Mouse (Mus musculus) lung, adult 2 months (tissue): ENCODE measurements around the gene Trpm8. TPM values are rescaled to one million over a fixed set of nuclear protein-coding genes. Genes with fewer than 3 reads are reported as not detected.

ENCODE experiments used
- DNase-seq: peaks from one replicate; pipeline ENCODE4 v3.0.0; 2022
- H3K4me1 ChIP-seq: fragments of 200-500 bp; 2 replicates; pipeline ENCODE4 v1.6.1; 2011; ENCODE audit warnings: low read length; ENCODE audit not compliant: control insufficient read depth, insufficient read depth
- H3K4me3 ChIP-seq: fragments of 200-500 bp; replicated peaks from 2 replicates; pipeline ENCODE3; 2011; ENCODE audit warnings: low read depth, mild to moderate bottlenecking, control low read depth, low read length; ENCODE audit errors: extremely low read depth
- CTCF ChIP-seq: fragments of 200-500 bp; IDR thresholded peaks from 2 replicates; pipeline ENCODE4 v1.5.1; 2011; ENCODE audit warnings: mild to moderate bottlenecking, low read length, control low read depth; ENCODE audit not compliant: insufficient read depth
- POLR2A ChIP-seq: fragments of 200-500 bp; IDR thresholded peaks from 2 replicates; pipeline ENCODE4 v1.6.1; 2011; ENCODE audit warnings: low read depth, mild to moderate bottlenecking, control low read depth, low read length, borderline replicate concordance; ENCODE audit errors: extremely low read depth
- WGBS: fragments of 180-500 bp; shearing (Covaris S2); methylation state at CpG from one replicate; pipeline ENCODE4 v1.1.7; 2018; 5-methylcytosine and 5-hydroxymethylcytosine counted together
- polyA plus RNA-seq: library from polyadenylated mRNA; depleted of rRNA; stranded (reverse); fragments of >200 nt; gene quantifications from 2 replicates; pipeline ENCODE4 v1.2.3, GENCODE M21; 2012

The Trpm8 gene
- polyA plus RNA-seq, 1 experiment, result not detected

DNA sequence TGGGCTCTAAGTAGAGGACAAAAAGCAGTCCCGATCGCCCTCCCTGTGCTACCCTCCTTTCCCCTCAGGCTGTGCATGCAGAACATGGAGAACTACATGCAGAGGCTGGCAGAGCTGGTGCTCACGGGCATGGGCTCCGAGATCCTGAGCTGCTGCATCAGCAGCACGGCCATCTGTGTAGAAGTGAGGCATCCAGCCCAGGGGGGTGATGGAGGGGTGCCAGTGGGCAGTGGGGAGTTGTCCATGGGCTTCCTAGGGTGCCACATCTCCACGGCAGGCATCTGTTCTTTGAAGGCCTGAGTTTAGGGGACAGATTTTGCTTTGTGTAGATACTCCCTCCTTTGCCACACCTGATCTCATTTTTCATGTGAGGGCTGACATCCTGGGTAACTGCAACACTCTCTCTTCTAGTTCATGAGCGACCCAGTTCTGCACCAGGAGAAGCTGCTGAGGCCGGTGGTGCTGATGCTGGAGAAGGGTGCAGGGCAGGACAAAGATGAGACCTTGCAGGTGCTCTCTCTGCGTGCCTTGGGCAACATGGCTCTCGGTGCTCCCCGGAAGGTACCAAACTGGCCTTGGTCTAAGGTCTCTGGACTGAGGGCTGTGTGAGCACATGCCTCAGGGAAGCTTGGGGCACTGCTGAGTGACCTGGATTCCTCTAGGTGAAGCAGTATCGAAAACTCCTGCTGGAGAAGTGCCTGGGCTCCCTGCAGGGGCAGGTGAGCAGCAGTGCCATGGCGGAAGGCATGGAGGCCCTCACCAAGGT, 21.3 kb upstream of the Trpm8 start:
- Histone ChIP-seq H3K4me3 (no peak overlapping the region), H3K4me1 (no peaks in the 10 kb centered on the region)
- 74% methylated on average over 13 of the region's 13 CpGs for WGBS
- no peak for DNase-seq
- no peak for TF ChIP-seq POLR2A
- no peak for TF ChIP-seq CTCF

DNA sequence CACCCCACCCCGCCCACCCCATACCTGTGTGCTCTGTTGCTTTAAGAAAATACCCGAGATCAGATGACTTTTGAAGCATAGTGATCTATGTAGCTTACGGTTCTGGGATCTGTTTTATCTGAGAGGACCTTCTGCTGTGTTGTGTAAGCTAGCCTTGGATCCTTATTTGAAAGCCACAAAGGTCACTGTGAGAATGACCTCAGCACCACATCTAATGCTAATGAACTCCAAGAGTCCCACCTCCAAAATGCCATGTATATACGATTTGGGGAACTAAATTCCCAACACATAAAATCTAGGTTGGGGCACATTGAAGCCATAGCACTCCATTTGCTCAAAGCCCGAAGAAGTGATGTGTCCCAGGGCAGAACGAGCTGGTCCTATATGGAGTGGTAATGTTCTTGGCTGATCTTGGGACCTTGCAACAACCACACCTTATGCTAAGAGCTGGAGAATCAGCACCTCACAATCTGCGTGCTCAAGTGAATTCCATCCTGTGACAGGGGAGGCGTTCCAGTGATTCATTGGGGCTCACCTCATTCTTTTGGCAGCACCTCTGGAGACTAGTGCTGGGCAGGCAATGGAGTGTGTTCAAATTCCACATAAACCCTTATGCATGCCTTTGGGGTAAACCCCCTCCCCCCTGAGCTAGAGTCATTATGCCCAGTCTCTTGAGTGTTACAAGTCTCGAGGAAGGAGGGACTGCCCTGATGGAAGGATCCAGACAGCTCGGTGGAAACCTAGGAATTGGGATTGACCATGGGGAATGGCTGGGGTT, 20.4 kb upstream of the Trpm8 start:
- DNase-seq, result no peak
- Histone ChIP-seq H3K4me1 (no peaks in the 10 kb centered on the region), H3K4me3 (no peak overlapping the region)
- TF ChIP-seq POLR2A (no peak), CTCF (no peak)
- WGBS, result 70% methylated on average over 10 of the region's 10 CpGs

DNA sequence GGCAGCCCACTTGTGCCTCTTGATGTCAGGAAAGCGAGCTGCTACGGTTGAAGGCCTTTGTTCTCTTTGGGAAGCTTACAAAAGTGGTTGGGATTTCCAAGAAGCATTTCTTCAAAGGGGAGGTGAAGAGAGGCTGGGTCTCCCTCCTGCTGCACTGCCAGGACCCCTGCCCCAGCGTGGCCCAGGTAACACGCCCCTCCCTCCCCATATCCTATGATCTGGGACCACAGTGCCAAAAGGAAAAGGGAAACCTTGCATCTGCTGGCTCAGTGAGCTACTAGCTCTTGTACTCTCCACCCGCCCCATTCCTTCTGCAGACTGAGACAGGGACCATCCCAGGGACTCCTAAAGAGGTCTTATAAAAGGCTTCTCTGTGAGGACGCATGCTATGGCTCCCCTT, 19.8 kb upstream of the Trpm8 start:
- H3K4me1 ChIP-seq, result no peaks in the 10 kb centered on the region

DNA sequence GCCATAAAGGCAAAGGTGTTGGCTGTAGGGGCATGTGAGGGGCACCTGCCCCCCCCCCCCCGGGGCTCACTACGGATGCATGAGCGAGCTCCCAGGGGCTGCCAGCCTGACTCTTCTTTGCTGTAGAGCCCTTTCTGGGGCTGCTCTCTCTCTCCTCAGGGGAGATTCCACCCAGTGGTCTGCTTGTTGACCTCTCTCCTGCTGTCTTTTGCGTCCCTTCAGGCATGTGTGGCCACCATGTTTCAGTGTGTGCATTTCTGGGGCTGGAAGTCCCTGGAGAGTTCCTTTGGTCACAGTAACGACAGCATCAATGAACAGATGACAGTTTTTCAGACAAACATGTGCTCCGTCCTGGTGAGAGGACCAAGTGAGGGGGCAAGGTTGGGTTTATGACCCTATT, 19.1 kb upstream of the Trpm8 start:
- DNase-seq, result no peak
- TF ChIP-seq CTCF (no peak), POLR2A (no peak)
- 66% methylated on average over 6 of the region's 6 CpGs for WGBS
- H3K4me3 ChIP-seq, result no peak overlapping the region
- H3K4me1 ChIP-seq, result no peaks in the 10 kb centered on the region

More for the DNA sequence above, 19.8 kb upstream of the Trpm8 start:
- WGBS, result 80% methylated on average over 6 of the region's 6 CpGs
- no peak overlapping the region for H3K4me3 ChIP-seq
- no peak for DNase-seq
- TF ChIP-seq POLR2A (no peak), CTCF (no peak)

DNA sequence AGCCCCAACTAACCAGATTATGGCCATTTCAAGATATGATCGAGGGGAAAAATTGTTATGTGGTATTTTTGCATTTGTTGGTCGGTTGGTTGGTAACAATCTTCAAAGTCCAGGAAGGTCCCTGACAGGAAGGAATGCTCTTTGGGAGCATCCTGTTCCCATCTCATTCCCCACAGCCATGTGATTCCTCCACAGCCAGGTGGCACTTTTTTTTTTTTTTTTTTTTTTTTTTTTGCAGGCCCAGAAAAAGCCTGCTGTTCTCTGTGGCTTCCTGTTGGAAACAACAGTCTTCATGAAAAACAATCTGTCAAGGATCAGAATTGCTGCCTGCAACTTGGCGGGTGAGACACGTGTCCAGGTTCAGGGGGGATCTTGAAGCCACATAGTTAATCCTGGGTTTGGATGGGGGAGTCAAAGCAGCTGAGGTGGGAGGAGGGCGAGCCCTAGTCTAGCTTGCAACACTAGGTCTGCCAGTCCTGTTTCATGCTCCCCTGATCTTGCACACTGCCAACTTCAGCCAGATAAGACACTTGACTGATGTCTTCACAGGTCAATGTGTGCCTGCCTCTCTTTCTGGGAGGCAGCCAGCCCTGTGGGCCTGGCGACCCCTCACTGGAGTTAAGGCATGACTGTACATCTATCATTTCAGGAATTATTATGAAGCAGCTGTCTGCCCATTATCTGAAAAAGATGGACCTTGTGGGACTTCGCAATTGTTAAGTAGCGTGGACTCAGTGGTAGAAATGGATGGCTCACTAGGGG, 18.4 kb upstream of the Trpm8 start:
- no peak for DNase-seq
- TF ChIP-seq POLR2A (no peak), CTCF (no peak)
- no peaks in the 10 kb centered on the region for H3K4me1 ChIP-seq
- WGBS, result 50% methylated on average over 8 of the region's 8 CpGs
- no peak overlapping the region for H3K4me3 ChIP-seq

DNA sequence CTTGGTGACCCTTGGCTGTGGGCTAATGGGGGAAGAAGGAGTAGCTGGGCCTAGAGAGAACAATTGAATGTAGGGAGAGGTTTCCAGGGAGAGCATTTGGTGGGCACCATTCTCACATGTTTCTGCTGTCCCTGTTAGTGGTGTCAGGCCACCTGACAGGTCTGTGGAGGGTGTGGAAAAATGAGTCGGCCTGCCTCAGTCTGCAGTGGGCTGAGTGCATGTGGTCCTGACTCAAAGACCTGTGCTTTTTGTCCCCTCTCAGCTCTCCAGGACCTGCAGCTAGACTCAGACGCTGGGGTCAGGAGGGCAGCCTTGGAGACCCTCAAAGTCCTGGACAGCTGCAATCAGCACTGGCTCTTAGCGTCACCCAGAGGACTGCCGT, 17.8 kb upstream of the Trpm8 start:
- WGBS, result 70% methylated on average over 4 of the region's 4 CpGs

DNA sequence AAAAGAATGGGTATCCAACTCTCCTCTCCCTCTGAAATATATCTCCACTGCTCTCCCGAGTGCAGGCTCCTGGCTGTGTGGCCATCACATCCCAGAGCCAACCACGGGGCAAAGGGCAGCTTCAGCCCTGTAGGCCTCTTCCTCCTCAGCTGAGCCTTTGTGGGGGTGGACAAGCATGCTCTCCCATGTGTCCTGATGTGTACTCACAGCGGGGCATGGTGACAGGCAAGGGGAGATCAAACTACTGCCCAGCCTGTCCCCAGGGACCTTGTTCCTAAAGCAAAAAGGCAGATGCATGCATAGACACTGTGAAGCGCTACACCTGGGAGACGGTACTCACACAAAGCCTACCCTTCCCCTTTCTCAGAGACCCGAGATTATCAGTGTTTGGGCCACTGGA, 17.3 kb upstream of the Trpm8 start:
- WGBS, result 69% methylated on average over 6 of the region's 6 CpGs
- DNase-seq, result no peak
- no peak for TF ChIP-seq POLR2A
- no peak for TF ChIP-seq CTCF
- H3K4me1 ChIP-seq, result no peaks in the 10 kb centered on the region
- H3K4me3 ChIP-seq, result no peak overlapping the region

More for the DNA sequence above, 17.8 kb upstream of the Trpm8 start:
- Histone ChIP-seq H3K4me1 (no peaks in the 10 kb centered on the region), H3K4me3 (no peak overlapping the region)
- TF ChIP-seq POLR2A (no peak), CTCF (no peak)
- DNase-seq, result no peak

DNA sequence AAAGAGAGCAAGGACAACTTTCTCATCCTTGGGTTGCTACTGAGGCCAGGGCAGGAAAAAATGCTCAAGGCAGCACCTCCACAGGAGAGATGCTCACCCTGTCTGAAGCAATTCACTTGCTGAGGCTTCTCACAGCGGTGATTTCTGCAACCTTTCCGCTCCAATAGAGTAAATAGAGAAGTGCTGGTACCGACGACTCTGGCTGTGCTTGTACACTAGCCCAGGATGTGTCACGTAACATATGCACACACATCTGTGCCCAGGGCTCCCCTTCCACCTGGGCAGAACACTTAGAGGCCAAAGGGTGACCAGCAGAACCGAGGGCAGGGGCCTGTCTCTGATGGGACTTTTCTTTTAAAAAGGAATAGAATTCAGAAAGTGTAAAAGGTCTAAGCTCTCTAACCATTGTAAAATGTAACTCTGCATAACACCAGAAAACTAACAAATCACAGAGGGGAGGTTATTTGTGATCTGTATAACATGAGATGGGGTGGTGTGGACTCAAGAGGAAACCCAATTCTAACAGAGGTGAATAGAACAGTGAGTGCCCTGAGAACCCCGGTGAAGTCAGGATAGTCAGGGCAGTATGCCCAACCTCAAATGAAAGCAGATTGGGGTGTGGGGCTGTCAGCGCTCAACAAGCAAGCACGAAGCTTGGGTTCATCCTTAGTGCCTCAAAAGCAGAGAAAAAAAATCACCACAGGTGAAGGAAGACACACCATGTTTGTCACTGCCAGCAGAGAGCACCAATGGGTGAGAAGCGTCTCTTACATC, 16.7 kb upstream of the Trpm8 start:
- 75% methylated on average over 10 of the region's 10 CpGs for WGBS
- TF ChIP-seq CTCF (no peak), POLR2A (no peak)
- no peak for DNase-seq

DNA sequence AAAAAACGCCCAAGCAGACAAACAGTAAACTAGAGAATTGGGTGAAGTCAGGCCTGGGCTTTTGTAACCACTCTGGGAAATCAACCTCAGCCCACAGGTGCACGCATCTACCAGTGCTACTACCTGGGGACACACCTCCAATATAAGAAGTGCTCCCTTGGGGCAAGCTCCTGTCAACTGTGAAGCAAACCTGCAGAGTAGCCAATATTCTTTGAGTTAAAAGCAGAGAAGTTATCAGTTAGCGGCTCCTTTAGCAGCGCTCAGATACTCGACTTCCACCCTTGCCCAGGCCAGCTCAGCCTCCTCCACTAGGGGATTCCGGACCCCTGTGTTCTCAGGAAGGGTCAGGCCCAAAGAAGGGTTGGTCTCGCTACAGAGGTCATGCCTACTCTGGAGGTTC, 15.8 kb upstream of the Trpm8 start:
- no peaks in the 10 kb centered on the region for H3K4me1 ChIP-seq
- 85% methylated on average over 7 of the region's 7 CpGs for WGBS
- TF ChIP-seq POLR2A (no peak), CTCF (no peak)
- H3K4me3 ChIP-seq, result no peak overlapping the region
- DNase-seq, result no peak

More for the DNA sequence above, 16.7 kb upstream of the Trpm8 start:
- no peaks in the 10 kb centered on the region for H3K4me1 ChIP-seq
- H3K4me3 ChIP-seq, result no peak overlapping the region
